Mouse (Mus musculus) thymus, postnatal 36 days (tissue): Measurements from ENCODE around the gene Gucy1a1.
"Not testable (repeated sequence)": the region's sequence is repeated elsewhere in the genome, so short reads cannot be mapped to it uniquely, and the experiment has no call there.

Experiments
- DNase-seq, 2 experiments: peaks; one replicate each; pipeline ENCODE4 v3.0.0; 2022; ENCODE audit warnings: mixed read lengths in 2 of 2

Gene Gucy1a1

DNA sequence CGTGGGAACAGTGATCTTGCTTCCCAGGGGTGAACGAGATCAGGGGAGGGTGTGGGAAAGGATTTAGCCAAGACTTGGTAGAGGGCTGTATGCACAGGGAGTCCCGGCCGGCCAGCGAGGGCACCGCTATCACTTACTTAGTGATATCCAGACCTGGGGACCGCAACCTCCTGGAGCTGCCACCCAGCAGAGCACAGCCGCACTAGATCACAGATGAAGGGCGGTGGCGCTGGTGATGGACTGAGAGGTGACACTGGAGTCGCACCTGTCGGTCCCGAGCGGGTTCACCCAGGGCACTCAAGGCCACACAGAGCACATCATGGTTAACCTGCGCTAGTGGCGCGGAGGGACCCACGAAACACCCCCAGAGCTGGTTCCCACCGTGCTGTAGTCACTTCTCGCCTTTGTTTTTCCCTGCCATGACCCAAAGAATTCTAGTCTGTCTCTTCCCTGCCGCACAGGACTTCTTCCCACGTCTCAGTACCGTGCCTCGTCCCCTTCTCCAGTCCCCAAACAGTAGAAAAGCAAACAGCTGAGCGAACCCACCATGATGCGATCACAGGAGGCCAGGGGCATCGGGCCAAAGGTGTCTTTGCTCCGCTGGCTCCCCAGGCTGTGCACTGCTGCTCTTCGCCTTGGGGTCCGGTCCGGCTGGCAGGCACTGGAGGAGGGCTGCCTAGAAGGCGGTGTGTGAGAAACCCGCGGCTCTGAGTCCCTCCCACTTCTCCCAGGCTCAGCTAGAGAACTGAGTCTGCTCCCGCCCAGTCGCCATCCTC, at the start of gene Gucy1a1:
Gene Gucy1a1, minus strand, starts transcription at position 664 of the 776 bp plus-strand sequence.
- peak; percentile 7 to 24 for DNase-seq

DNA sequence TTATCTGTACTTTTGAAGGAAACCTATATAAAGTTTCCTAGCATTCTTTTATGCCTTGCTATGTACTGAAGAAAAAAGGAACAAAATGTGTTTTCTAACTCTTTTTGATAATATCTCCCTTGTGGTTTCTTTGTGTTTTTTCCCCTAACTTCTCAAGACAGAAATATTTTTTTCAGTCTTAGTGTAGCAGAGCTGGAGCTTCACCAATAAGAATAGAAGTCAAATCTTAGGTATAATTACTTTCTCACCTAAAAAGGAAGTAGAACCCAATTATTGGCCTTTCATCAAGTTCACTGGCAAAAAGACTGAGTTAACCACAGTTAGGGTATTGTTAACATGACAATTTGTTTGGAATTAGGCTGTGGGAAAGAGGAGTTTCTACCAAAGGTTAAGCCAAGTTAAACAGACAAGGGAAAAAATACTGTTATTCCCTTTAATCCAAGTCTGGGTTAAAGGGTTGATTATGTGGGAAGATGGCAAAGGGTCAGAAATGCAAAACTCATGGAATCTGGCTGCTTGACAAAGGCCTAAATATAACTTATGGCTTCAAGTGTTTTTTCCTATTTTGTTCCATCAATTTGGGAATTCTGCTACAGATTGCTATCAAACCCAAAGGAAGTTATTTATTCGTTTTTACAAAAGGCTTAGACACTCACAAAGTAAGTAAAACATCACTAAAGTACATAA, 46.1 kb upstream of the Gucy1a1 start:
- no peak for DNase-seq

DNA sequence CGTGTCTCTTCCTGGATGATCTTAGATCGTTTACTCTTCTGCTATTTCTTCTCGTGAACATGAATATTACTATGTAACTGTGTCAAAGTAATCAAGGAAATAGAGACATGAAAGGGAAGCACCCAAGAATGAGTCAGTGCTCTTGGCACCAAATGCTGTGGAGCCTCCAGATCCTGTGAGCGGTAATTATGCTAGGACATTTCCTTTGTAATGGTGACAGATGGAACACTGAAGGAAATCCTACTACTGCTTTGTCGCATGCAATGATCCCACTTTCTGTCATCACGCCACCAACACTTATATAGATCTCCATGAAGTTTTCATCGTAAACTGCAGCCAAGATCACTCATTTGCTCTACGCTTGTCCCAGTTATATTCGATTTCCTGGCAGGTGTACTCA, 40.0 kb upstream of the Gucy1a1 start:
- no peak for DNase-seq

DNA sequence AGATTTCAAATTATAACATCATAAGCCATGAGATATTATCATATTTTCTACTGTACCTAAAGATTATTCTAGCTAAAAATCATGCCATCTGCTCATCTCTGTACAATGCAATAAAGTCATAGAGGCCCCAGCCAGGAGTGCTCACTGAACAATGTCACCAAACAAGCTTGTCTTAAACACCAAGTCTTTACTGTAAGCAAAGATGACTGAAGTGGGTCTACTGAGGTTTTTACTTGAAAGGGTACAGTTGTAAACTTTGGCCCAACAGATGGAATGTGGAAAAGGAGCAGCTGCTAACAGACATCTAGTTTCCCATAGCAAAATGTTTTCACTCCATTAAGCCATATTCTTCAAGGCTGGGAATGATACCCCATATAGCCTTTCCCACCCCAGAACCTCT, 35.9 kb upstream of the Gucy1a1 start:
- no peak for DNase-seq

DNA sequence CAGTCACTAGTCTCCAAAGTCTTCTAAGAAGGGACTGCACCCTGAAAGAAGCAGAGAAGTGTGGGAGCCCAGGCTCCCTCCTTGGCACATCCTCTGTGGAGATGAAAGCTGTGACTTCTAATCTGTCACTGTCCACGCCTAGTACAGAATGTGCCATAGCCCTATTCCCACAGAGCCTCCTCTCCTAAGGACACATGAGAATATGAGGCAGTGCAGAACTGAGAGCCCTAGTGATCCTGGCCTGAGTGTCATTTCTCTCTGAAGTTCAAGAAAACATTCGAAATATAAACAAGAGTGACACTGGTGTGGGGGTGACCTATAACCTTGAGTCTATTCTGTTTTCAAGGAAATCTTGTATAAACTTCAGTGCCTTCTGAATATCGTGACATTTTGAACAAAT, 34.7 kb upstream of the Gucy1a1 start:
- no peak for DNase-seq

DNA sequence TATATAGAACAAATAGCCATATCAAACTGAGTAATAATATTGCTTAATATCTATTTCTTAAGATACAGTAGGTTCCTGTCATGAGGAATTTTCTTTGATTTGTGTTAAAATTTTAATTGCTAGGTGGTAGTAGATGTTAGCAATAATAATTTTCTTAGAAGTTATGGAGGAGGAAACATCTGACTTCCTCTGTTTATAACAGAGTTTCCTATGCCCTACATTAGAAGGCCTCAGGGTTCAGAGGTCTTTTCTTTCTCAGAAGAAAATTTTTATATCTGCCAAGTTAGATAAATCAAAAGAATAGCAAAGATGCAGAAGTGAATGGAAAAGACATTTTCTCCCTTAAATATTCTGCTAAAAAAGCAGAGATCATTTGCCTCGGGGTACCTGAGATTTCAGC, 29.9 kb upstream of the Gucy1a1 start:
- no peak for DNase-seq

DNA sequence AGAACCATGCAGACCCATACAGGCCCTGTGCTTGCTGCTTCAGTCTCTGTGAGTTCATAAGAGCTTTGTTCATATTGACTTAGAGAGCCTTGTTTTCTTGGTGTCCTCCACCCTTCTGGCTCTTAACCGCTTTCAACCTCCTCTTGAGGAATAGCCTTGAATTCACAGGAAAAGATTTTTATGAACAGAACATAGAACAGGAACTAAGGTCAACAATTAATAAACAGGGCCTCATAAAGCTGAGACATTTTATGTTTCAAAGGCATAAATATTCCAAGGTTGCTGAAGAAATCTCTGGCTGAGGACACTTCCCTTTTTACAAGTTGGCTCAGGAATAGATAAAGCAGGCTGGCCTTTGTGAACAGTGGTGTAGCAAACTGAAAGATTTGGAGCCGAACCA, 21.5 kb upstream of the Gucy1a1 start:
- DNase-seq = no peak

DNA sequence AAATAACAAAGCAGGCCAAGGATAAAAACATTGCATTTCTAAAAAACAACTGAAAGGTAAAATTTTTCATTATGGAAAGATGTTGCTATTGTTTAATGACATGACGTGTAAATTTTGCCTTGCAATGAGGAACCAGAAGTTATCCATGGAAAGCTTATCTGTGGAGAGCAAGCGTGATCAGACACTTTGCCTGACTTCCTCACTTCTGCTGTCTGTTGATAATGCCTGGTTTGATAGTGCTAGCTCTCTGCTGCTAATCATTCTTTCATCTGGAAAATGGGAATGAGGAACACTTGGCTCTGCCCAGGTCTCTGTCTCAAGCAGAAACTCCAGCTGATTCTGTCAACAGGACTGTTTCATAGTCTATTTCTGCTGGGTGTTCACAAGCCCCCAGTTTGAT, 20.3 kb upstream of the Gucy1a1 start:
- DNase-seq = no peak

DNA sequence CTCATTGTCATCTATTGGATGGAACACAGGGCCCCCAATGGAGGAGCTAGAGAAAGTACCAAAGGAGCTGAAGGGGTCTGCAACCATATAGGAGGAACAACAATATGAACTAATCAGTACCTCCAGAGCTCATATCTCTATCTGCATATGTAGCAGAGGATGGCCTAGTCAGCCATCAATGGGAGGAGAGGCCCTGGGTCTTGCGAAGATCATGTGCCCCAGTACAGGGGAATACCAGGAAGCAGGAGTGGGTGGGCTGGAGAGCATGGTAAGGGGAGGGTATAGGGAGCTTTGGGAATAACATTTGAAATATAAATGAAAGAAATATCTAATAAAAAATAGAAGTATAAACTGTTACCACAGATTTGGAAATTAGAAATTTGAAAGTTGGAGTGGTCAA, 17.4 kb upstream of the Gucy1a1 start:
- not testable (repeated sequence) for DNase-seq

DNA sequence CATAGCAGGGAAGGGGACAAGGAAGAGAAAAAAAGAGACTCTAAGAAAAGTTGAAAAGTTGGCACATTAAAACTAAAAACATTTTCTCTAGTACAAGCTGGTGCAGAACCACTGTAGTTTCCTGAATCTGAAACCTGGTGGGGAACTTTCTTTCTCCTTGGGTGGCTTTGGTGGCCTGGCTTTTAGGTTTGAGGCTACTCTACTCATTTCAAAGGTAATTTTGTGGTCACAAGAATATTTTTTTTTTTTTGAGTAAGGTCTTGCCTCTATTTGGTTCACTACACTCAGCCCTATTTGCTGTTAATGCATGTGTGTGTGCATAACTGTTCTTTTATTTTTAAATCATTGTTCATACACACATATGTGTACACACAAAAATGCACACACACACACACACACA, 389 bp upstream of the Gucy1a1 start:
- no peak for DNase-seq

DNA sequence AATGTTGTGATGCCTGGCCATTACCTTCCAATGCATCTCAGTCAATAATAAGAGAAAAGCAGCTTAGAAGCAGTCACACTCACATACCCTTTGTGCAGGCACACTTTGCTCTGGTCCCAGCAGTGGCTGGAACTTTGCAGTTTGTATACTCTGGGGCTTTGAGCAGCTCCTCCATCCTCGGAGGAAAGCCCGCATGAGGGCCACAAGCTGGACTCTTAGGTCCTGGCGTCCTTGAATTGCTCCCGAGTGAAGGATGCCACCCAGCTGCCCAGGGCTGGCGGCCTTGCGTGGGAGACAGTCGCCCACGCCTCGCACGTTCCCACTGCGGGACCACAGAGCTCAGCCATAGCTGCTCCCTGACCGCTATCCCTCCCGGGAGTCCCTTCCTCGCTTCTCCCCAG, 864 bp downstream of the Gucy1a1 start:
- no peak for DNase-seq

DNA sequence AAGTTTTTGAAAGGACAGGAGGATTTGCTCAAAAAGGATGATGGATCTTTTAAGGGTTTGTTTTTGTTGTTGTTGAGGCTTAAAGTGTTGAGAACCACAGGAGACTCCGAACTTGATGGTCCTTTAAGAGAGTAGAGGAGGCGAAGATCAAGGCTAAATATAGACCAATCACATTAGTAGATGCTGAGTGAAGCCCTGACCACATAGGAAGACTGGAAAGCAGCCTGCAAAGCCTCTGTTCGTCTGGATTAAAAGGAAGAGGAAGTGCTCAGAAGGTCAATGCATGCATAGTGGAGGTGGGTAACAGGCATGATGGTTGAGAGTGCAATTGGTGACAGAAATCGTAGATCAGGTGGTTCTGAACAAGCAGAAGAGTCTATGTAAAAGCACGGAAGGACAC, 4.8 kb downstream of the Gucy1a1 start:
- no peak for DNase-seq

DNA sequence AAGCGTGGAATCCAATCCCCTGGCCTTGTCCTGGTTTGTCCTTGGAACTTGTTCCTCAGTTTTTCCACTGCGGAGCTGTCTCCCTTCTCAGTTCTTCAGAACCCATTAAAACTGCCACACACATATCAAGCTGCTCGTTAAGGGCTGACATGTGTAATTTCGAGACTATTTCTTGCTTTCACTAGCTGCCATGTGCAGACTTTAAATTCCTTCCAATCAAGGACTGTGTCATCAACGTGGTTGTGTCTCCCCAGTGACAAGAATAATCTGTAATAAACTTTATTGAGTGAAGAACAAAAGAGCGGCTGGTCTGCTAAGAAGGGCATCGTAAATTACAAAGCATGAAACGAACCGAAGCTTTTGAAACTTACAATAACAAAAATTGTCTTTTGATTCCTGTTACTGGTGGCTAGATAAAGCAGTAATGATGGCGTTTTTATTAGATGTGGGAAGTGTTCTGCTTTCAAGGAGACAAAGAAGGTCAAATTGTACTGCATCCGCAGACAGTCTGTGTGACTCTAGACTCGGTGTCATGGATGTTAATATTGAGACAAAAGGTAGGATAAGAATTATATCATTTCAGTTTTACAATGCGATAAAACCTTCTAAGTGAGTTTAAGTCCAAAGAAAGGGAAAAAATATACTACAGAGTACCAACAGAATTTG, 7.5 kb downstream of the Gucy1a1 start:
- DNase-seq = no peak

DNA sequence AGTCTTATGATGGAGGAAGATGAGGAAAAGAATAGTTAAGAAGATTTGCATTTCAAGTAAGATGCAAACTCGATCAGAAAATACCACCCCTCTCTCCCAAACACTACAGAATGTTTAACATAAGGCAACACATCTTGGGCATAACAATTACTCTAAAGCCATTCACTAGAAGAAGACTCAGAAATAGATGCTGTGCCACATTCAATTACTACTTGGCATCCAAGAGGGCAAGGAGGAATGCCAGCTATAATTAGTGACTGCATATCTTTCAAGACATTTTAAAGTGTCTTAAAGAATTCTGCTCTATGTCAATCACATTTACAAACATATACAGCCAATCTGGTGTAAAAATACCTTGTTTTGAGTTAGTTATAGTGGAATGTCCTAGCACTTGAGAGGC, 10.1 kb downstream of the Gucy1a1 start:
- no peak for DNase-seq

DNA sequence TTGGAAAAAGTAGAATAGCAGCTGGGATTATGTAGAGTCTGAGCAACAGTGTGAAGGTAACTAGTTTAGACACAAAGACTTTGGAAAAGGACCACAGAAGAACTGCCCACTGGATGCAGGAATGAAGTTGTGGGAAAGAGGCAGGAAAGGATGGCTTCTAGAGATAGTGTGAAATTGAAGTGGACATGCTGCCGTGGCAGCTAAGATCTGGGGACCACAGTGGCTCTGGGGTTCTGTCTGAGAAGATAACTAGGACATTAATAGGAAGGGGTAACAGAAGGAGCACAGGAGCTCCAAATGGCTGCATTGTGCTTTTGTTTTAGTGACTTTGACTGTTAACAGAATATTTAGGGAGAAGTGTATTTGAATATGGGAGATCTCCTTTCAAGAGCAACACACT, 16.3 kb downstream of the Gucy1a1 start:
- DNase-seq = no peak

DNA sequence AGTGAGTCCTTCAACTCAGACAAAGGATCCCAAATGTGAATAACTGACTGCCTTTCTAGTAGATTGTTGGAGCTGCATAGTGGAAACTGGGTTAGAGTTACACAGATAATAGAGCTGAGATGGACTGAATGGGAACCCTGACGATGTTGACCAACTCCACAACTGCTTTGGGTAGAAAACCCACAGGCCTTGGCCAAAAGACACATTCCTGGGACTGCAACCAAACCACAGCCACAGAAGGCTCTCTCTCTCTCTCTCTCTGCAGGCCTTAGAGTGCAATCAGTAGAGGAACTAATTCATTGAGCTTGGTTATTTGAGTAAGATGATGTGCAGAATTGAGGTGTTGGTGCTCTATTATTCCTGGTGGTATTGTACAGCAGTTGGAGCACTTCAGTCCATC, 21.0 kb downstream of the Gucy1a1 start:
- no peak for DNase-seq

DNA sequence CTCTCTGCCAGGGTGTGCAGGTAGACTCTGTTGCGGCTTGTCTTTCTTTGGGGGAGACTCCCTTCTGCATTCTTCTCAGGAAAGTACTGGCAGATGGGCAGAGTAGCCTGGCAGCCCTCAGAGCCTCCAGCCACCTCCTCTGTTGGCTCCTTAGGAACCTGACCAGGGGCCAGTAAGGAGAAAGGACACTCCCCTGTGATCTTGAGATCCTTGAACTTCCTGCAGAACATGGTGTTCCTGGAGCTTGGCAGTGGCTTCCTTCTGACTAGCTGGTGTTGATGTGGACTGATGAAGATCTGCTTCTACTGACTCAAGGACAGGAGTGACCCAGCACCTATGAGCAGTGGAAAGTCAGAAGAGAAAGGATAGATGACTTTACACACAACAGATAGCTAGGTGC, 26.7 kb downstream of the Gucy1a1 start:
- DNase-seq = no peak

DNA sequence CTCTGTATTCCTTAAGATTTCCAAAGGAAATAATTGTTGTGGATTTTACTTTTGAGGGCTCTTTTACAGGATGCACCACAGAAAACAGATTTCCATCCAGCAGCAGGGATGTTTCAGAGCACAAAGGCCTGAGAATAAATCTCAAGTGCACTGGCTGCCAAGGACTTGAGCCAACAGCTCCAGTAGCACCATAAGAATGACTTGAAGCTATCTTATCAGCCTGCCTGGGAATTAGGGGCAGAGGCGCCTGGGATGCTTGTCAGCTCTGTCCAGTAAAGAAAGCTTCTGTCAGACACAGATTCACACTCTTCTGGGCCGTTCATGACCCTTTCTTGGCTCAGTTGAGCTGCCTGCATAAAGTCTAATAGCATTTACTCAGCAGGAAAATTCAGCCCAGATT, 33.1 kb downstream of the Gucy1a1 start:
- no peak for DNase-seq

DNA sequence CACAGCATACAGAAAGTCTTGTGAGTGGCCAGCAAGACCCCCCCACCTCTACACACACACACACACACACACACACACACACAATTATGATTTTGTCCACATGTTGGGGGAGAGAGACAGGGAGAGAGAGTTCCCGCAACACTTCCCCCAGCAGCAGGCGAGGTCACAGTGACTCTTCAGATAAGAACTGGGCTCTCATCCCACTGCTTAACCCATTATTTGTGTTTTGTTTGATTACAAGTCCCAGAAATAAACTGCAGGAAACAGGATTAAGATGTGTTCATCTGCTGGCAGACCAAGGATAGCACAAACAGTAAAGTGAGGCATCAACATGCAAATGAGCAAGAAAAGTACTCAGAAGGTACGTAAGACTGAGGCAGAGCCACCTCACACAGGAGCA, 33.6 kb downstream of the Gucy1a1 start:
- no peak for DNase-seq

DNA sequence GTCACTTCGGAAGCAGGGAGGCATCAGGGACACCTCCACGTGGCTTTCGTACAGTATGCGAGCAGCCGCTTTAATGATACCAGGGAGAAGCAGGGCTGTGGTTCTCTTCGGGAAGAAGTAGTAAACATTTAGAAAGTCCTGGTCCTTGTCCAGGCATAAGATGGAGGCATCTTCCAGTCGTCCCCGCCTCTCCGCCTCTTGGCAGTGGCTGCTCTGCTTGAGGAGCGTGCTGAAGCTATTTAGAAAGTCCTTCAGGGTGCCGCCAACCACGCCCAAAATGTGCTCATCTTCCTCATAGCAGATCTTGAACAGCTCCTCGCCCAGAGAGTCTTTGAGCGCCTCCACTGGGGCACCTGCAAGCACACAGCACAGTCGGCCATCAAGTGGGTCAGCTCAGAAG, 36.6 kb downstream of the Gucy1a1 start:
- no peak for DNase-seq

DNA sequence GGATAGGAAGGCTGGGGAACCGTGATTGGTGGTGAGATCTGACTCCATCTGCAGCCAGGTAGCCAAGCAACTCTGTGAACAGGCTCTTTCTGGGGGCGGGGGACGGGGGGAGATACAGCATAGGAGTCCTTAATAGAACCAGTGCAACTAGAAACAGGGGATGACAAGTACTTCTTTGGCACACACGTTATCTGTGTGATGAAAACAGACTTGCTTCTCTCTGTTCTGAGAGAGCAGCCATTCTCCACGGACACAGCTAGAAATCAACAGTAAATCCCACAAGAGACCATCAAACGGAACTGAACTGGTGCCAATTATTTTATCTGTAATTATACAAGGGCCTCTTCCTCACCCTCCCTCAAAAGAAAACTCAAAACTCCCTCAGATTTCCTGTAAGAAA, 41.4 kb downstream of the Gucy1a1 start:
- no peak for DNase-seq

DNA sequence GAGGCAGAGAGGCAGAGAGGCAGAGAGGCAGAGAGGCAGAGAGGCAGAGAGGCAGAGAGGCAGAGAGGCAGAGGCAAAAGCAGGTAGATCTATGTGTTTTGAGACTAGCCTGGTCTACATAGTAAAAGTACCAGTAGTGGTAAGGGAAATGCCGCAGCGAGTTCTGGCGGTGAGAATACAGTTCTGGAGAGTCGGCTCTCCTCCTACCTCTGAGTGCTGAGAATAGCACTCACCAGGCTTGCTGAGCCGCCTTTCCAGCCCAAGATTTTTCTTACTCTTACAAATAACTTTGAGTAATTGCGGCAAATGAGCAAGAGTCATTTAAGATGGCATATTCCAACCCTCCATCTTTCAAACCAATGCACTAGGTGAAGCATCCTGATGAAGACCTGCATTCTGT, 46.5 kb downstream of the Gucy1a1 start:
- DNase-seq = no peak

DNA sequence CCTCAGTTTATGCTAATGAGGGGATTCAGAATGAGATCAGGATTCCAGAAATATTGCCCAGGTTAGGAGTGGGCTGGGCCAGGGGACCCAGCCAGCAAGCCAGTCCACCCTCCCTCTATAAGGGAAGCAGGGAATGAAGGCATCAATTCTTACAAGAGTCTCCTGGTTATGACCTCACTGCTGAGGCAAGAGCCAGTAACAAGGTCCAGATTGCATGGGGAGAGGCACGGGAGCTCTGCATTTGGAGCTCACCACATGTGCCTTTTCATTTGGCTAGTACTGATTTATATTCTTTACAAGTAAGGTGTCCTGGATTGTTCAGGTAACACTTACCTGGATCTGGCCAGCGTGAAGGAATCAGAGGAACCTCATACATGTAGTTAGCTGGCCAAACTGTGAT, 48.8 kb downstream of the Gucy1a1 start:
- DNase-seq = no peak

DNA sequence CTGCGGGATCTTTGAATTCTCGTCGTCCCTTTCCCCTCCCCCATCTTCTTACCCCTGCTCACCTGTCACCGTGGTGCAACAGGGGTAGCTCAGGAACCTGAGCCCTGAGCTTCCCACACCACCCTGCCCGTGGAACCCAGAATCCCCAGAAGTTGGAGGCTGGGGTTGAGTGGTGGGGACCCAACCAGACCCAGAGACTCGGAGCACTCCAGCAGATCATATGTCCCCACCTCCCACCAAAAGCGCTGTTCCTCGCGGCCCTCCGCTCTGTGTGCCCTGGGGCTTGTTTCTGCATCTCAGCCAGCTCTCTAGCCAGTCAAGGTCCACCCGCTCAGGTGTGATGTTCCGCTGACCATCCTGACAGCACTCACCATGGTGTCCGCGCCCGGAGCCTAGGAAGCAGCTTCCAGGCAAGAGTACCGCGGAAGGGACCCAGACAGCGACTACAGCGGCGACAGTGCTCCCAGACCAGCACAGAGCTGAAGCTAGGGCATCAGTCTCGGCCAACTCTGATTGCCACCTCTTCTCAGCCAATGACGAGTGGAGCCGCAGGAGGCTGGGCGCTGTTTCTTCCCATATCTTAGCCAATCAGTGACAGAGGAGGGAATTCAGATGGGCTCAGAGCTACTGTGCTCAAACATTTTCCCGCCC, 71.3 kb downstream of the Gucy1a1 start, which contains the start of gene Gucy1b1:
Gene Gucy1b1, minus strand, starts transcription at position 489 of the 651 bp plus-strand sequence.
- DNase-seq = peak; percentile 59 to 73
